Mouse (Mus musculus) 3134 (cell line): ENCODE data around the gene Slc5a8.

Experiments
- DNase-seq: peaks from one replicate; pipeline ENCODE4 v3.0.0-alpha.2; 2011; ENCODE audit warnings: low spot score; ENCODE audit not compliant: insufficient read length; ENCODE audit errors: extremely low read depth

Gene Slc5a8

GRCm38 (mm10) chr10:88885632-88886090 lies at the start of gene Slc5a8:
Gene Slc5a8 (plus strand): TSS chr10:88885992.
- DNase-seq = no peak

GRCm38 (mm10) chr10:88848876-88849476 lies 36.8 kb upstream of the Slc5a8 start:
- DNase-seq = no peak

GRCm38 (mm10) chr10:88849976-88850375 lies 35.8 kb upstream of the Slc5a8 start:
- peak; percentile 18 for DNase-seq

GRCm38 (mm10) chr10:88853326-88853725 lies 32.5 kb upstream of the Slc5a8 start:
- no peak for DNase-seq

GRCm38 (mm10) chr10:88860911-88861310 lies 24.9 kb upstream of the Slc5a8 start:
- DNase-seq = no peak

GRCm38 (mm10) chr10:88861416-88861815 lies 24.4 kb upstream of the Slc5a8 start:
- no peak for DNase-seq

GRCm38 (mm10) chr10:88862293-88862692 lies 23.5 kb upstream of the Slc5a8 start:
- DNase-seq = no peak

GRCm38 (mm10) chr10:88866017-88866416 lies 19.8 kb upstream of the Slc5a8 start:
- DNase-seq = no peak

GRCm38 (mm10) chr10:88874870-88875269 lies 10.9 kb upstream of the Slc5a8 start:
- DNase-seq = no peak

- no peak for DNase-seq
These were observed 8.4 kb upstream of the Slc5a8 start for GRCm38 (mm10) chr10:88877421-88877820.

GRCm38 (mm10) chr10:88883721-88884120 lies 2.1 kb upstream of the Slc5a8 start:
- DNase-seq = no peak

GRCm38 (mm10) chr10:88884836-88885235 lies 956 bp upstream of the Slc5a8 start:
- no peak for DNase-seq

GRCm38 (mm10) chr10:88886114-88886513 lies 322 bp downstream of the Slc5a8 start:
- peak; percentile 16 for DNase-seq

- DNase-seq = no peak
These were observed 2.6 kb downstream of the Slc5a8 start for GRCm38 (mm10) chr10:88888376-88888775.

GRCm38 (mm10) chr10:88891410-88891809 lies 5.6 kb downstream of the Slc5a8 start:
- no peak for DNase-seq

GRCm38 (mm10) chr10:88892560-88893087 lies 6.8 kb downstream of the Slc5a8 start:
- no peak for DNase-seq

- no peak for DNase-seq
These were observed 11.2 kb downstream of the Slc5a8 start for GRCm38 (mm10) chr10:88897032-88897431.

- no peak for DNase-seq
These were observed 64.0 kb downstream of the Slc5a8 start for GRCm38 (mm10) chr10:88949649-88950296.

- no peak for DNase-seq
These were observed 64.5 kb downstream of the Slc5a8 start for GRCm38 (mm10) chr10:88950297-88950653.

- DNase-seq = no peak
These were observed 75.0 kb downstream of the Slc5a8 start for GRCm38 (mm10) chr10:88960791-88961190.

- DNase-seq = no peak
These were observed 82.8 kb downstream of the Slc5a8 start for GRCm38 (mm10) chr10:88968586-88968985.
